Mouse (Mus musculus) G1E (cell line): ENCODE measurements around the gene Tmem123. TPM values are rescaled to one million over a fixed set of nuclear protein-coding genes. Genes with fewer than 3 reads are reported as not detected.

Experiments used
- ATAC-seq: 2 replicates; pipeline ENCODE4 v1.8.0; 2016; ENCODE audit warnings: mild to moderate bottlenecking; ENCODE audit not compliant: insufficient number of reproducible peaks, poor library complexity, low FRiP score, severe bottlenecking; ENCODE audit errors: extremely low read depth
- DNase-seq: peaks from one replicate; pipeline ENCODE4 v3.0.0; 2012; ENCODE audit warnings: low spot score
- H3K27me3 ChIP-seq: 2 replicates; pipeline ENCODE4 v1.6.1; 2012; ENCODE audit warnings: mild to moderate bottlenecking, low read length, inconsistent platforms; ENCODE audit not compliant: insufficient read depth
- H3K36me3 ChIP-seq: replicated peaks from 2 replicates; pipeline ENCODE3; 2012; ENCODE audit warnings: mild to moderate bottlenecking, inconsistent platforms
- H3K4me1 ChIP-seq: 2 replicates; pipeline ENCODE4 v1.6.1; 2012; ENCODE audit warnings: low read depth, low read length, inconsistent platforms, mixed read lengths; ENCODE audit not compliant: insufficient read depth
- H3K4me3 ChIP-seq: 2 replicates; pipeline ENCODE4 v1.5.1; 2012; ENCODE audit warnings: low read depth, mild to moderate bottlenecking, inconsistent platforms, low read length, moderate library complexity, mixed read lengths
- H3K9me3 ChIP-seq: replicated peaks from 2 replicates; pipeline ENCODE4 v1.6.1; 2012; ENCODE audit warnings: inconsistent platforms
- CTCF ChIP-seq: IDR thresholded peaks from 2 replicates; pipeline ENCODE4 v1.5.1; 2012; ENCODE audit warnings: low read depth, low read length, inconsistent platforms, mixed read lengths
- GATA1 ChIP-seq: IDR thresholded peaks from 2 replicates; pipeline ENCODE4 v1.6.1; 2012; ENCODE audit warnings: borderline replicate concordance, low read length, inconsistent platforms, mixed read lengths
- GATA2 ChIP-seq: IDR thresholded peaks from 2 replicates; pipeline ENCODE4 v1.6.1; 2012; ENCODE audit warnings: low read depth, low read length, inconsistent platforms, borderline replicate concordance
- POLR2AphosphoS5 ChIP-seq: IDR thresholded peaks from 2 replicates; pipeline ENCODE4 v1.6.1; 2012; ENCODE audit warnings: low read depth, low read length, inconsistent platforms; ENCODE audit not compliant: insufficient replicate concordance
- TAL1 ChIP-seq: conservative IDR thresholded peaks from 2 replicates; pipeline ENCODE4 v1.6.1; 2012; ENCODE audit warnings: low read depth, low read length, inconsistent platforms, mixed read lengths
- polyA plus RNA-seq: library from polyadenylated mRNA; stranded (reverse); fragments of >175 nt; gene quantifications from 2 replicates; pipeline ENCODE4 v1.2.3, GENCODE M21; 2012
- total RNA-seq, 2 experiments: library from RNA; stranded (forward) in 1 of 2; stranded (reverse) in 1 of 2; fragments of 200-1000 nt in 1 of 2; fragments of >200 nt in 1 of 2; fragmentation: Nextera tagmentation in 1 of 2; gene quantifications; 2 replicates each; pipeline ENCODE4 v1.2.3; 2014 to 2017

The Tmem123 gene
- total and polyA plus RNA-seq, 3 experiments: 35.3 to 137 (median 118) TPM

- TF ChIP-seq POLR2AphosphoS5 (no peak), CTCF (no peak), TAL1 (no peak), GATA1 (no peak), GATA2 (no peak)
- Histone ChIP-seq H3K4me1 (peaks cover 49% of the 10 kb centered on the region), H3K27me3 (no peaks in the 10 kb centered on the region), H3K36me3 (peaks cover 27% of the 10 kb centered on the region), H3K4me3 (peak overlapping the region; percentile 88), H3K9me3 (no peaks in the 10 kb centered on the region)
- peak; percentile 42 for DNase-seq
- ATAC-seq: peak; percentile 41; the same call in 1 of the 2 replicates
Observed at GRCm38 (mm10) chr9:7764463-7764871, 626 bp downstream of the Tmem123 start.

- TF ChIP-seq TAL1: no peak
- no peak for TF ChIP-seq GATA1
- no peak for TF ChIP-seq POLR2AphosphoS5
- no peak for TF ChIP-seq CTCF
- no peak for TF ChIP-seq GATA2
- Histone ChIP-seq H3K36me3 (peaks cover 35% of the 10 kb centered on the region), H3K4me1 (peaks cover 53% of the 10 kb centered on the region)
Observed at GRCm38 (mm10) chr9:7765236-7765635, 1.4 kb downstream of the Tmem123 start.

GRCm38 (mm10) chr9:7766582-7766981 lies 2.7 kb downstream of the Tmem123 start:
- ATAC-seq (no peak), DNase-seq (no peak)
- H3K27me3 ChIP-seq: no peaks in the 10 kb centered on the region
- no peaks in the 10 kb centered on the region for H3K9me3 ChIP-seq
- TF ChIP-seq GATA1: no peak
- TF ChIP-seq GATA2: no peak
- TF ChIP-seq POLR2AphosphoS5: no peak
- TF ChIP-seq CTCF: no peak
- no peak for TF ChIP-seq TAL1
- peaks cover 46% of the 10 kb centered on the region for H3K36me3 ChIP-seq
- H3K4me1 ChIP-seq: peaks cover 54% of the 10 kb centered on the region
- no peak overlapping the region for H3K4me3 ChIP-seq

More at GRCm38 (mm10) chr9:7765236-7765635, 1.4 kb downstream of the Tmem123 start:
- peak overlapping the region; percentile 88; the same call in 1 of the 2 replicates for H3K4me3 ChIP-seq
- H3K27me3 ChIP-seq: no peaks in the 10 kb centered on the region
- H3K9me3 ChIP-seq: no peaks in the 10 kb centered on the region
- ATAC-seq (no peak), DNase-seq (no peak)

- DNase-seq: no peak
- TF ChIP-seq GATA1 (no peak), CTCF (no peak), TAL1 (no peak), GATA2 (no peak), POLR2AphosphoS5 (no peak)
- peaks cover 56% of the 10 kb centered on the region for H3K36me3 ChIP-seq
- H3K9me3 ChIP-seq: no peaks in the 10 kb centered on the region
- H3K4me1 ChIP-seq: peaks cover 52% of the 10 kb centered on the region
- ATAC-seq: no peak
- H3K4me3 ChIP-seq: no peak overlapping the region
- no peaks in the 10 kb centered on the region for H3K27me3 ChIP-seq
Observed at GRCm38 (mm10) chr9:7767526-7767925, 3.7 kb downstream of the Tmem123 start.

GRCm38 (mm10) chr9:7769081-7769480 lies 5.2 kb downstream of the Tmem123 start:
- Histone ChIP-seq H3K4me3 (no peak overlapping the region), H3K9me3 (no peaks in the 10 kb centered on the region), H3K27me3 (no peaks in the 10 kb centered on the region), H3K4me1 (peaks cover 41% of the 10 kb centered on the region), H3K36me3 (peaks cover 71% of the 10 kb centered on the region)
- TF ChIP-seq GATA2: no peak
- TF ChIP-seq TAL1: no peak
- TF ChIP-seq POLR2AphosphoS5: no peak
- TF ChIP-seq CTCF: no peak
- TF ChIP-seq GATA1: no peak
- DNase-seq (no peak), ATAC-seq (no peak)

GRCm38 (mm10) chr9:7769491-7769890 lies 5.7 kb downstream of the Tmem123 start:
- Histone ChIP-seq H3K4me1 (peaks cover 40% of the 10 kb centered on the region), H3K36me3 (peaks cover 75% of the 10 kb centered on the region), H3K9me3 (no peaks in the 10 kb centered on the region), H3K27me3 (no peaks in the 10 kb centered on the region), H3K4me3 (no peak overlapping the region)
- TF ChIP-seq TAL1 (no peak), POLR2AphosphoS5 (no peak), GATA1 (no peak), GATA2 (no peak), CTCF (no peak)
- no peak for ATAC-seq
- no peak for DNase-seq

GRCm38 (mm10) chr9:7772361-7772760 lies 8.5 kb downstream of the Tmem123 start:
- H3K9me3 ChIP-seq: no peaks in the 10 kb centered on the region
- no peak for ATAC-seq
- DNase-seq: no peak
- peaks cover 96% of the 10 kb centered on the region for H3K36me3 ChIP-seq
- TF ChIP-seq TAL1 (no peak), CTCF (no peak), GATA2 (no peak), POLR2AphosphoS5 (no peak), GATA1 (no peak)
- no peaks in the 10 kb centered on the region for H3K27me3 ChIP-seq
- H3K4me3 ChIP-seq: no peak overlapping the region
- H3K4me1 ChIP-seq: peaks cover 20% of the 10 kb centered on the region
